9 mouse cellular contexts compared by ENCODE assay signal in the genomic region with DNA sequence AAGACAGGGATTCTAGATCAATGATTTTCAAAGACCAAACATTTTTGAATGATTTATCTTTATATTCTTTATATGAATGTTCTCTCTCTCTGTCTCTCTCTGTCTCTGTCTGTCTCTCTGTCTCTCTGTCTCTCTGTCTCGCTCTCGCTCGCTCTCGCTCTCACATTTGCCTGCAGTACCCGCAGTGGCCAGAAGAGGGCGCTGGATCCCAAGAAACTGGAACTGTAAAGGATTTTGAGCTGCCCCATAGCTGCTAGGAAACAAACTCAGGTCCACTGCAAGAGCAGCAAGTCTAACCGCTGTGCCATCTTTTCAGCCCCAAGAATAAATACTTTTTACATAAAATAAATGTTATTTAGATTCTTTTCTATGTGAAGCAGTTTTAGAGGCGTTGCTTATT.
DNase-seq lines count a peak whose midpoint lies in the region; ATAC-seq and TF ChIP-seq lines count a peak whose summit lies in the region.
"Had no signal": no experiment of that assay in that cellular context is flagged by ENCODE, and none has a peak within 500 bp of the region (broad histone marks: within the 10 kb centered on the region; RNA-seq: fewer than 3 reads in every experiment).

No protein-coding gene starts in this region.

- TF ChIP-seq POLR2A in ES-Bruce4 (IDR thresholded peaks at IDR 0.05; ENCODE audit: insufficient read depth, low read length), result no peak
- no peak for TF ChIP-seq POLR2A in small intestine, adult 2 months (IDR thresholded peaks at IDR 0.05; ENCODE audit: low read depth, low read length)

- ATAC-seq in hindbrain, postnatal 0 days, result no peak
- no peak for ATAC-seq in hindbrain, embryonic 13.5 days (ENCODE audit: low FRiP score)

- H3K27ac ChIP-seq in hindbrain, postnatal 0 days, result no peak overlapping the region
- H3K27ac ChIP-seq in hindbrain, embryonic 13.5 days, result no peak overlapping the region
- H3K27ac ChIP-seq in ES-Bruce4 (ENCODE audit: insufficient read depth, low read length), result no peak overlapping the region
- no peak overlapping the region for H3K27ac ChIP-seq in small intestine, adult 2 months (ENCODE audit: insufficient read depth, low read depth, low read length)

- no peak overlapping the region for H3K9ac ChIP-seq in hindbrain, postnatal 0 days (replicated peaks; ENCODE audit: low read length)
- no peak overlapping the region for H3K9ac ChIP-seq in hindbrain, embryonic 13.5 days
- no peak overlapping the region for H3K9ac ChIP-seq in ES-Bruce4 (ENCODE audit: low read depth, poor library complexity, severe bottlenecking)

- H3K4me1 ChIP-seq in hindbrain, postnatal 0 days (ENCODE audit: insufficient read depth, low read length), result no peaks in the 10 kb centered on the region
- no peaks in the 10 kb centered on the region for H3K4me1 ChIP-seq in hindbrain, embryonic 13.5 days (replicated peaks)
- no peaks in the 10 kb centered on the region for H3K4me1 ChIP-seq in ES-Bruce4 (ENCODE audit: control insufficient read depth, insufficient read depth, low read length)
- no peaks in the 10 kb centered on the region for H3K4me1 ChIP-seq in small intestine, adult 2 months (ENCODE audit: control insufficient read depth, insufficient read depth, insufficient read length, low read length)

- no peaks in the 10 kb centered on the region for H3K36me3 ChIP-seq in hindbrain, postnatal 0 days (ENCODE audit: insufficient read depth, low read length)
- no peaks in the 10 kb centered on the region for H3K36me3 ChIP-seq in hindbrain, embryonic 13.5 days
- no peaks in the 10 kb centered on the region for H3K36me3 ChIP-seq in ES-Bruce4 (ENCODE audit: control insufficient read depth, insufficient read depth, low read length, poor library complexity, severe bottlenecking)
- H3K36me3 ChIP-seq in small intestine, adult 2 months (ENCODE audit: control insufficient read depth, insufficient read depth, low read length), result no peaks in the 10 kb centered on the region

- no peak overlapping the region for H3K4me3 ChIP-seq in hindbrain, postnatal 0 days (ENCODE audit: low read length)
- no peak overlapping the region for H3K4me3 ChIP-seq in hindbrain, embryonic 13.5 days
- no peak overlapping the region for H3K4me3 ChIP-seq in ES-Bruce4 (ENCODE audit: low read depth, low read length)
- no peak overlapping the region for H3K4me3 ChIP-seq in small intestine, adult 2 months (ENCODE audit: low read depth, low read length)
- H3K4me3 ChIP-seq: erythroblast, embryonic 14.5 days had no signal

- DNase-seq in hindbrain, postnatal 0 days (ENCODE audit: low spot score), result peak; percentile 11
- peak; percentile 26 for DNase-seq in 3T3-L1 (ENCODE audit: low read depth, low spot score)
- DNase-seq in cerebellum, adult 8-10 months, result peak; percentile 40
- DNase-seq in kidney, postnatal 10 days, result peak; percentile 27
- no peak for DNase-seq in frontal cortex, postnatal 36 days (ENCODE audit: low spot score in 2 of 2)

- H3K4me2 ChIP-seq in hindbrain, postnatal 0 days (ENCODE audit: low read depth, low read length), result no peak overlapping the region
- H3K4me2 ChIP-seq in hindbrain, embryonic 13.5 days, result no peak overlapping the region

- no peaks in the 10 kb centered on the region; the same call in 1 of the 2 replicates for H3K27me3 ChIP-seq in hindbrain, postnatal 0 days (ENCODE audit: insufficient read depth, low read length)
- H3K27me3 ChIP-seq in hindbrain, embryonic 13.5 days, result 0 out of 2 replicates have a peak, but pooled peaks cover 6% of the 10 kb centered on the region
- no peaks in the 10 kb centered on the region for H3K27me3 ChIP-seq in ES-Bruce4 (ENCODE audit: control insufficient read depth, insufficient read depth, low read length, poor library complexity, severe bottlenecking)
- no peaks in the 10 kb centered on the region for H3K27me3 ChIP-seq in small intestine, adult 2 months (ENCODE audit: control insufficient read depth, insufficient read depth, low read length)

- H3K9me3 ChIP-seq in hindbrain, postnatal 0 days (ENCODE audit: low read length), result no peaks in the 10 kb centered on the region
- no peaks in the 10 kb centered on the region for H3K9me3 ChIP-seq in hindbrain, embryonic 13.5 days
- H3K9me3 ChIP-seq in ES-Bruce4 (replicated peaks; ENCODE audit: control insufficient read depth, insufficient read depth, low read length, poor library complexity, severe bottlenecking), result no peaks in the 10 kb centered on the region

- 46% methylated on average over 8 of the region's 8 CpGs for whole genome bisulfite sequencing in hindbrain, postnatal 0 days
- 38% methylated on average over 8 of the region's 8 CpGs for WGBS in hindbrain, embryonic 13.5 days
- 44% methylated on average over 8 of the region's 8 CpGs for WGBS in small intestine, adult 2 months

- no peak for TF ChIP-seq EP300 in ES-Bruce4 (IDR thresholded peaks at IDR 0.05; ENCODE audit: insufficient read depth, low read depth, low read length)

- peak; percentile 63 for TF ChIP-seq CTCF in hindbrain, postnatal 0 days (IDR thresholded peaks at IDR 0.05; ENCODE audit: low read depth)
- peak; percentile 57 for TF ChIP-seq CTCF in ES-Bruce4 (IDR thresholded peaks at IDR 0.05; ENCODE audit: low read depth, low read length)
- peak; percentile 63; the same call in 1 of the 2 replicates for TF ChIP-seq CTCF in small intestine, adult 2 months (IDR thresholded peaks at IDR 0.05; ENCODE audit: extremely low read depth, insufficient read length, insufficient replicate concordance, low read depth, low read length)

Comparison
In these comparisons a context has a peak if more than half of its experiments do, and no peak if none do; other contexts are left out.
1. DNase-seq: peak in hindbrain, postnatal 0 days (single experiment), 3T3-L1 (single experiment), cerebellum, adult 8-10 months (single experiment) and kidney, postnatal 10 days (single experiment); none in frontal cortex, postnatal 36 days (0 of 2).
2. Peak in every context shown above with its lines, with median percentiles within 50 percentile points of each other: CTCF ChIP-seq.